Mouse (Mus musculus) gastrocnemius, adult 18-20 months (tissue): ENCODE measurements at regions not wholly inside any gene's neighbourhood (a gene's known extent, or its start where the extent isn't known, plus 50 kb on each side); places are given as distances from the start of the nearest gene placed in this dataset.

Source experiments
- DNase-seq: peaks from one replicate; pipeline ENCODE4 v3.0.0; 2021; ENCODE audit warnings: low spot score

GRCm38 (mm10) chr1:52397460-52397859 lies 103.0 kb downstream of the Nab1 start:
- no peak for DNase-seq

GRCm38 (mm10) chr1:52392933-52393332 lies 107.5 kb downstream of the Nab1 start:
- no peak for DNase-seq

GRCm38 (mm10) chr1:52388836-52389235 lies 111.6 kb downstream of the Nab1 start:
- no peak for DNase-seq

- no peak for DNase-seq
Measured at GRCm38 (mm10) chr1:52388118-52388517, 112.4 kb downstream of the Nab1 start.

GRCm38 (mm10) chr1:52387062-52387461 lies 113.4 kb downstream of the Nab1 start:
- DNase-seq = no peak

- no peak for DNase-seq
Measured at GRCm38 (mm10) chr1:52375320-52375719, 125.2 kb downstream of the Nab1 start.

GRCm38 (mm10) chr1:52374666-52375065 lies 125.8 kb downstream of the Nab1 start:
- DNase-seq = no peak

- DNase-seq = no peak
Measured at GRCm38 (mm10) chr1:52373817-52374216, 126.7 kb downstream of the Nab1 start.

- DNase-seq = no peak
Measured at GRCm38 (mm10) chr1:52366386-52366785, 133.4 kb upstream of the Gls start.

GRCm38 (mm10) chr1:52363625-52364024 lies 130.6 kb upstream of the Gls start:
- DNase-seq = no peak

GRCm38 (mm10) chr1:52362976-52363375 lies 129.9 kb upstream of the Gls start:
- DNase-seq = no peak

GRCm38 (mm10) chr1:52354041-52354582 lies 121.1 kb upstream of the Gls start:
- no peak for DNase-seq

GRCm38 (mm10) chr1:52342127-52342526 lies 109.1 kb upstream of the Gls start:
- no peak for DNase-seq

GRCm38 (mm10) chr1:52338704-52339103 lies 105.7 kb upstream of the Gls start:
- DNase-seq = no peak

GRCm38 (mm10) chr1:52338243-52338642 lies 105.2 kb upstream of the Gls start:
- DNase-seq = no peak

GRCm38 (mm10) chr1:52336696-52337095 lies 103.7 kb upstream of the Gls start:
- no peak for DNase-seq

GRCm38 (mm10) chr1:52332013-52332412 lies 99.0 kb upstream of the Gls start:
- no peak for DNase-seq

- DNase-seq = no peak
Measured at GRCm38 (mm10) chr1:52331442-52331841, 98.4 kb upstream of the Gls start.

- DNase-seq = no peak
Measured at GRCm38 (mm10) chr1:52330496-52330895, 97.5 kb upstream of the Gls start.

- no peak for DNase-seq
Measured at GRCm38 (mm10) chr1:52328507-52328906, 95.5 kb upstream of the Gls start.

GRCm38 (mm10) chr1:52324356-52324755 lies 91.3 kb upstream of the Gls start:
- no peak for DNase-seq

GRCm38 (mm10) chr1:52312076-52312633 lies 79.1 kb upstream of the Gls start:
- no peak for DNase-seq

GRCm38 (mm10) chr1:52306892-52307291 lies 73.9 kb upstream of the Gls start:
- DNase-seq = peak; percentile 3
